Mouse (Mus musculus) kidney, adult 2 months (tissue): Measurements from ENCODE around the gene Slc25a13. TPM values are rescaled to one million over a fixed set of nuclear protein-coding genes. Genes with fewer than 3 reads are reported as not detected.

ENCODE experiments used
- DNase-seq: peaks from one replicate; pipeline ENCODE4 v3.0.0; 2021
- H3K27ac ChIP-seq: fragments of 200-500 bp; 2 replicates; pipeline ENCODE4 v1.5.1; 2012; ENCODE audit warnings: low read depth, low read length, control low read depth, inconsistent platforms; ENCODE audit not compliant: insufficient read depth
- H3K27me3 ChIP-seq: fragments of 200-500 bp; replicated peaks from 2 replicates; pipeline ENCODE4 v1.6.1; 2012; ENCODE audit warnings: mild to moderate bottlenecking, moderate library complexity, low read length, inconsistent platforms; ENCODE audit not compliant: control insufficient read depth, insufficient read depth
- H3K36me3 ChIP-seq: fragments of 200-500 bp; 2 replicates; pipeline ENCODE4 v1.6.1; 2012; ENCODE audit warnings: mild to moderate bottlenecking, moderate library complexity, low read length, inconsistent platforms; ENCODE audit not compliant: control insufficient read depth, insufficient read depth
- H3K4me1 ChIP-seq: fragments of 200-500 bp; 2 replicates; pipeline ENCODE4 v1.6.1; 2011; ENCODE audit warnings: low read length; ENCODE audit not compliant: control insufficient read depth, insufficient read depth
- H3K4me3 ChIP-seq: fragments of 200-500 bp; 2 replicates; pipeline ENCODE4 v1.5.1; 2011; ENCODE audit warnings: mild to moderate bottlenecking, low read depth, low read length, control low read depth; ENCODE audit not compliant: insufficient read depth
- CTCF ChIP-seq: fragments of 200-500 bp; conservative IDR thresholded peaks from 2 replicates; pipeline ENCODE4 v1.5.1; 2011; ENCODE audit warnings: low read depth, mild to moderate bottlenecking, control low read depth, low read length, moderate library complexity, mixed read lengths; ENCODE audit not compliant: insufficient read depth, insufficient read length
- POLR2A ChIP-seq: fragments of 200-500 bp; IDR thresholded peaks from one replicate; pipeline ENCODE4 v1.6.1; 2011; ENCODE audit warnings: low read depth, low read length, control low read depth
- WGBS: fragments of 180-500 bp; shearing (Covaris S2); methylation state at CpG from one replicate; pipeline ENCODE4 v1.1.7; 2018; 5-methylcytosine and 5-hydroxymethylcytosine counted together
- polyA plus RNA-seq: library from polyadenylated mRNA; depleted of rRNA; stranded (reverse); fragments of >200 nt; gene quantifications from 2 replicates; pipeline ENCODE4 v1.2.3, GENCODE M21; 2012; rRNA removed

The Slc25a13 gene
- 35.2 and 37.8 TPM in 2 replicates for polyA plus RNA-seq

DNA sequence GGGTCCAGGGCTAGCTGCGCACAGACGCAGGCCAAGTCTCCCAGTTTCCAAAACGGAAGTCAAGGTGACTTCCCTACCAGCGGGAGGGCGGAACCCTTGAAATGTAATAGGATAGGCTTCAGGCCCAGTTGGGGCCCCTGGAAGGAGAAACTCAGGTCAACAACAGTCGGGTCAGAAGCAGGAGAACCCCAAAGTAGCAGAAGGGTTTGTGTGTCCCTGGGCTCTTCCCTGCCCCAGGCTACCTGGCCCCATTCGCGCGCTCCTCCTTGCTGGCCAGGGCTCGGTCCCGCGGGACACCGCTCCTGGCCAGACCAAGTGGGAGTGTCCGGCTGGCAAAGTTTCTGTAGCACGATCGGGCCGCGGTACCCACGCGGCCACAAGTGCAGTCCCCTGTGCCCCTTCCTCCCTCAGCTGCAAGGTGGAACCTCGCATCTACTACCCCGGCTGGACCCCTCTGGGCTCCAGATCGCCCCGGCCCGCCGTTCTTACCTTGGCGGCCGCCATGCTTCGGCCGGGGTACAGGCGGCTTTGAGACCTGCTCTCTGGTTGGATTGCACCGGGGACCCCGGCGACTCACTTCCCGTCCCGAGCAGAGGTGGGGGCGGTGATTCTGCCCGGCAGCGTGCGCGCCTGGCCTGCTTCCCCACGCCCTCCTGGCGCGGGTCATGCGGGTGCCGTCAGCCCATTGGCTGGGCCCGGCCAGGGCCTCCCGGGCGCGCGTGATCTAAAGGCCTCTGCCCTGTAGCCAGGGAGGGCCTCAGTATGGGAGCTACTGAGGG is at the start of gene Slc25a13:
Slc25a13 (minus strand) TSS at position 667 of the 779 bp plus-strand sequence.
- no peak for TF ChIP-seq CTCF
- TF ChIP-seq POLR2A, result no peak
- peak within 1 kb of the TSS; percentile 86 for H3K4me3 ChIP-seq
- peak within 1 kb of the TSS; percentile 96 for H3K27ac ChIP-seq
- 1% methylated on average over 51 of the region's 51 CpGs for WGBS
- H3K27me3 ChIP-seq, result no peaks in the 10 kb centered on the region
- no peaks in the 10 kb centered on the region for H3K36me3 ChIP-seq
- peak; percentile 91 for DNase-seq
- H3K4me1 ChIP-seq, result peaks cover 20% of the 10 kb centered on the region; the same call in 1 of the 2 replicates

DNA sequence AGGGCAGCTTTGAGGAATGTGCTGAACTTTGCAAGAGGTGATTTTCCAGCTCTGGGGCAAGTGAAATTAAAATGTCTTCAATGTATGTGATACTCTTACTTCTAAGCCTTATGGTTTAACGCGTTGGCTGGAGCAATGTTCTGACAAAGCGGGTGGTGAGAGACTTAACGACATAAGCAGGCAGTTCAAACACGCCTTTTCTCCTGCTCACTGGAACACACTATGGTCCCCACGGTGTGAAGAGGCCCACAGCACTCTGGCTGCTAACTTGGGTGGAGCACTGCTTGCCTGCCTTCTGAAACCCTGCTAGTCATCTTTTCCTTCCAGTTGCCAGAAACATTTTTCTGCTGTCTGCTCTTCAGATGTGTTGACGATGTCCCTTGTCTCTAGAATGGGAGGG is 48.8 kb upstream of the Slc25a13 start:
- TF ChIP-seq CTCF (no peak), POLR2A (no peak)
- no peak for DNase-seq
- Histone ChIP-seq H3K27me3 (no peaks in the 10 kb centered on the region), H3K27ac (no peak overlapping the region), H3K4me3 (no peak overlapping the region), H3K36me3 (no peaks in the 10 kb centered on the region), H3K4me1 (no peaks in the 10 kb centered on the region)
- WGBS, result 84% methylated on average over 7 of the region's 7 CpGs

DNA sequence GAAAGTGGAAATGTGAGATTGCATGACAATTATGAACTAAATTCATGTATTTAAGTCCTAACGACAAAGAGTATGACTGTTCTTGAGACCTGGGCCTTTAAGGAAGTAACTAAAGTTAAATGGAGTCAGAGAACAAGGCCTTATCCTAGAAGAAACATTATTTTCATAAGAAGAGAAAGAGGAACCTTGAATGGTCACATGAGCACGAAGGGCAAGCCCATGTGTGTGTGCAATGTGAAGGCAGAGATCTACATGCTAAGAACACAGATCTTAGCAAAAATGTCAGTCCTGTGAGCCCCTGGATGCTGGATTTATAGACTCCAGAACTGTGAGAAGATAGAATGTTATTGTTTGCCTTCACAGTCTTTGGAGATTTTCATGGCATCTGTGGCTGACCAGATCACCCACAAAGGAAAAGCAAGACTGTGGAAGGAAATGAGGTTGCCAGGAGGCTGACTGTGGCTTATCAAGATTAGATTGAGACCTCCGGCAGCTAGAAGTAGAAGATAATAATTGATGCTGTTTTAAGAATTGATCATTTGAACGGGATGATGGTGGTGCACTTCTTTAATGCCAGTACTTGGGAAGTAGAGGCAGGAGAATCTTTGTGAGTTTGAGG is 46.4 kb upstream of the Slc25a13 start:
- WGBS, result 86% methylated on average over 4 of the region's 4 CpGs
- Histone ChIP-seq H3K27me3 (no peaks in the 10 kb centered on the region), H3K4me3 (no peak overlapping the region), H3K4me1 (no peaks in the 10 kb centered on the region), H3K36me3 (no peaks in the 10 kb centered on the region), H3K27ac (no peak overlapping the region)
- no peak for DNase-seq
- no peak for TF ChIP-seq POLR2A
- no peak for TF ChIP-seq CTCF

DNA sequence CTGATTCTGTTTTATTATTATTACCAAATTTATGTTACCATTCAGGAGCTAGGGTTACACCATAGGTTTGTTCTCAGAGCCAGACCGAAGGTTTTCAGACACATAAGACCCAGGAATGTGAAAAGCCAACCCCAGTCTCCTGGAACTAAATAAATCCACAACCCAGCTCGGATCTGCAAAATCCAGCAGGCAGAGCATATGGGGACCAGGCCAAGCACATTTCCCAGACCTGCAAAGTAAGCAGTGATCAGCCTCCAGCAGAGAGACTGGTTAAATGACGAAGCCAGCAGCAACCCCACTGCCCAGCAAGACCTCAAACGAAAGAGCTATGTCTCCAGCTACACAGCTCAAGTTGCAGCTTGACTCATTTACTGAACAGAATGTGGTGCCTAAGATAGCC is 43.9 kb upstream of the Slc25a13 start:
- no peaks in the 10 kb centered on the region for H3K36me3 ChIP-seq
- no peak overlapping the region for H3K4me3 ChIP-seq
- TF ChIP-seq CTCF, result no peak
- no peak for TF ChIP-seq POLR2A
- no peak overlapping the region for H3K27ac ChIP-seq
- DNase-seq, result no peak
- WGBS, result 56% methylated on average over 4 of the region's 4 CpGs
- no peaks in the 10 kb centered on the region for H3K4me1 ChIP-seq
- no peaks in the 10 kb centered on the region for H3K27me3 ChIP-seq

DNA sequence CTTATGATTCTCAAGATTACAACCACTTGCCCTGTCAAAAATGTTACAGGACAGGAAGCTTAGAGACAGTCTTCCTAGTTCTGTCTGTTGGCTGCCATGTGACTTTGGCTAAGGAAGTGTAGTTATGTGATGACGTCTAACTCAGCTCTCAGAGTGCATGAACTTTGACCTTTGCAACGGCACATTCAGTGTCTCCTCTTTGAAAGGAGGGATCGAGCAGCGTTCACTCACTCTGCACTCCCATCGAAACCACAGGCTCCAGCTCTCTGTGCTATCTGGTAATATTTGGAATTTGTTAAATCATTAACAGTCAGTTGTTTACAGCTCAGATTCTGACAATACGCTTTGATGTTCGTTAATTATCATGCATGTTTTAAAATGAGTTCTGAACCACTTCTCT is 31.5 kb upstream of the Slc25a13 start:
- H3K27me3 ChIP-seq, result no peaks in the 10 kb centered on the region
- 26% methylated on average over 7 of the region's 7 CpGs for WGBS

DNA sequence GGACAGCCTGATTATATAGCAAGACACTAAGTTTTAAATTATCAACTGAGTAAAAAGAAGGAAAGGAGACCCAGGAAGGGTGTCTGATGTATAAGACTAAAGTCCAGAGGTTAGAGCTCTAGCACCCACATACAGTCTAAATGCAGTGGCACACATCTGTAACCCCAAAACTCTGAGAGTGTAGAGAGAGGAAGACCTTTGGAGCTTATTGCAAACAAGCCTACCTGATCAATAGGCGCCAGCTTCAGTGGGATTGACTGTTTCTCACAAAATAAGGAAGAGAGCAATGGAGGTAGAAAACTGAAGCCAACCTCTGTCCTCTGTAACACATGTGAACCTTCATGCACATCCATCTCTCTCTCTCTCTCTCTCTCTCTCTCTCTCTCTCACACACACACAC is 26.9 kb upstream of the Slc25a13 start:
- no peak overlapping the region for H3K4me3 ChIP-seq

More for the DNA sequence above, 31.5 kb upstream of the Slc25a13 start:
- DNase-seq, result peak; percentile 51
- TF ChIP-seq POLR2A, result no peak
- TF ChIP-seq CTCF, result no peak
- Histone ChIP-seq H3K27ac (no peak overlapping the region), H3K36me3 (no peaks in the 10 kb centered on the region), H3K4me3 (no peak overlapping the region), H3K4me1 (no peaks in the 10 kb centered on the region)

DNA sequence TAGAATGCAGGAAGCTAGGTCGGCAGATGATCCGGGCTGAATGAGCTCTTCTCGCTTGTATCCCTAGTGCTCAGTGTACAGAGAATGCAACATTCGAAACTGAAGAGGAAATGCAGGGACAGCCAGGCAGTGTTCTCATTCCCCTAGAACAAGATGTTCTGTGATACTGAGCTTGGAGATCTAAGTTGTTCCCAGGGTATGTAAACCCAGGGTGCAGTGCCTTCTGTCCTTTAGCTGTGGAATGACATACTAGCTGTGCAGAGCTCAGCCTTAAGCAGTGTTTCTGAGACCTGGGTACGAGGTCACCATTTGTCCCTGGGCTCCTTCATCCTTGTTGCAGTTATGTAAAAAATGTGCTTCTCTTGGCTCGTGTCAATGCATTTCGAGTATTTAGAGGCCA is 25.1 kb upstream of the Slc25a13 start:
- no peak overlapping the region for H3K4me3 ChIP-seq
- H3K36me3 ChIP-seq, result no peaks in the 10 kb centered on the region
- H3K27ac ChIP-seq, result no peak overlapping the region
- no peaks in the 10 kb centered on the region for H3K27me3 ChIP-seq
- 74% methylated on average over 7 of the region's 7 CpGs for WGBS
- DNase-seq, result no peak
- H3K4me1 ChIP-seq, result no peaks in the 10 kb centered on the region
- TF ChIP-seq POLR2A (no peak), CTCF (no peak)

More for the DNA sequence above, 26.9 kb upstream of the Slc25a13 start:
- TF ChIP-seq CTCF (no peak), POLR2A (no peak)
- H3K36me3 ChIP-seq, result no peaks in the 10 kb centered on the region
- no peak for DNase-seq
- no peaks in the 10 kb centered on the region for H3K27me3 ChIP-seq
- no peak overlapping the region for H3K27ac ChIP-seq
- WGBS, result 100% methylated on average over 1 of the region's 1 CpGs
- no peaks in the 10 kb centered on the region for H3K4me1 ChIP-seq
